Mouse (Mus musculus) cerebellum, adult 18-20 months (tissue): ENCODE measurements around the gene Adam1b.
A peak's percentile ranks its signal among the peaks of the same experiment; 100 is the strongest.

Experiments
- DNase-seq, 2 experiments: peaks; one replicate each; pipeline ENCODE4 v3.0.0; 2021

The Adam1b gene

DNA sequence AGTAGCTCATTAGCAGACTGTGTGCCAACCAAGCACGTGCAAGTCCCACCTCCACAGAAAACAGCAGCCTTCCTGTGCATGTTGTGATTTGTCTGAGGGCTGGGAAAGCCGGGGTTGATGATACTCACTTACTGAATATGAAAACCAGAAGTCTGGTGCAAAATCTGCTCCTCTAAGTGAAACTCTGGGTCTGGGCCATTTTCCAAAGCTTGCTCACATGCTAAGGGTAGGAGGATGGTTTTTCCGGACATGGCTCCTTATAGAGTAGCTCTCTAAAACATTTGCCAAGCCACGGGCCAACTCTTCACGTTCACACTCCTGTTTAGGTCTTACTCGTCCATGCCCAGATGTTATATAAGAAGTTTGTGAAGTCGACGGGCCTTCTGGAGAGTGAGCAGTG, 9.9 kb downstream of the Adam1b start:
- no peak for DNase-seq

DNA sequence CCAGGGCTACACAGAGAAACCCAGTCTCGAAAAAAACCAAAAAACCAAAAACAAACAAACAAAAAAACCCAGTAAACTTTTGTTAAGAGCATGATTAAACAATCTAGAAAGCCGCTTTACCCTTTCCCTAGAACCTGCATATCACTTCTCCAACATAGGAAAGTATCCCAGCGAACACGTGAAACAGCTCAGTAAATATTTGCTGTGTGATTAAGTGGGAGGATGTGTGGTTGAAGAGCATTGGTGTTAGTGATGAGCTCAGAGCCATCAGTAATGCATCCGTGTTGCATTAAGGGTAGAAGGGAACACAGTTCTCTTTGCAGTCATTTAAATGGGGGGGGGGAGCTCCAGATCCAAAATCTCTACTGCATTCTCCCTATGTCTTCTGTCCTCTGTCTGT, 18.4 kb downstream of the Adam1b start:
- DNase-seq: no peak

DNA sequence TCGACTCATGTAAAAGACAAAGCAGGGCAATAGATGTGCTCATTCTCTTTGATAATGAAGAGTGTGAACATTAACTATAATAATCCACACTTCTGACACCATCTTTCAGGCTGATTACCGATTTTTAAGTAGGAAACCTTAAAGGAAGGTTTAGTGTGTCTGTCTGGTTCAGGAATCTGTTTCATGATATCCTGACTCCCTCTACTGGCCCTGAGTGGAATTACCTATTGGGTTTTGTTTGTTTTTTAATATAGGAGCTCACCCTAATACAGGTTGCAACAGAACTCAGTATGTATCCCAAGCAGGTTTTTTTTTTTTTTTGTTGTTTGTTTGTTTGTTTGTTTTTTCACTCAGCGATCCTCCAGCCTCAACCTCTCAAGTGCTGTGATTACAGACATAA, 25.6 kb downstream of the Adam1b start:
- peak; percentile 36 to 48 for DNase-seq

DNA sequence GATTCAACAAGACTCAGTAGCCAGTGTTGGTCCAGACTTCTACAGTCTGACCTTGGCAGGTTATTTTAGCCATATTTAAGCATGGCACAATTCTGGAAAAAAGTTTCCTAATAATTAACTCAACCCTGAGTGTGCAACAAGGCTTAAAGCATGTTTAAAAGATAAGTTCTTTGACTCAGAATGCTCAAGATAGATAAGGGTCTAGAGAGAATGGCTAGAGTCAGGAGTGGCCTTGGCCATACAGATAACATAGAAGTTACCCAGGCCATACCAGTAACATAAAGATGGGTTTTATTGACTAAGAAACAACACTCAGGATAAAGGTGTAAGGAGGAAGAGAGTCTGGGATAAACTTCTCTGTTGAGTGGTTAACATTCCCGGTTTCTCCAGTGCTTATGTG, 27.2 kb downstream of the Adam1b start:
- no peak for DNase-seq

DNA sequence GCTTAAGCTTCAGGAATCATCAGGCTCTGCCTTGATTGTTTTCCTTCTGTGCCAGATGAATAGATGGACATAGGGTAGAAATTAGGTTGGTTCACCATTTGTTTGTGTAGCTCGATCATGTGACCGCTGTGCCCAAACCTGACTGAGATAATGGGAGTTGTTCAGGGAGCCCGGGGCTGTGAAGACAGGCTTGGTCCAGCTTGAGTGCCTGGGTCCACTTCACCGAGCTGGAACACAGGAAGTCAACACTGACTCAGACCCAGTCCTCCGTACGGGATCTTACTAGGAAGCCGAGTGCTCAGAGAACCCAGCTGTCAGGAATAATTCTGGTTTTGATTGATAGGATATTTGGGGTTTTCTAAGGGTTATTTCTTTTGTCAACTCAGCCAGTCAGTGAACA, 28.6 kb downstream of the Adam1b start:
- no peak for DNase-seq

DNA sequence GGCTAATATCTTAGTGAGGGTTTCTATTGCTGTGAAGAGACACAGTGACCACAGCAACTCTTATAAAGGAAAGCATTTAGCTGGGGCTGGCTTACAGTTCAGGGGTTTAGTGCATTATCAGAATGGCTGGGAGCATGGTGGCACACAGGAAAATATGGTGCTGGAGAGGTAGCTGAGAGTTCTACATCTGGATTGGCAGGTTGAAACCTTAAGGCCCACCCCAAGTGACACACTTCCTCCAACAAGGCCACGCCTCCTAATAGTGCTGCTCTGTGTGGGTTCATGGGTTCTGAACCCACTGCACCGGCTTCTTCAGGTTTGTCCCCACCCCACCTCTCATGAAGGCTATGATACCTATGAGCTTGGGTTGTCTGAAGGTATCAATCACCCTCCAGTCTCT, 30.8 kb downstream of the Adam1b start:
- no peak for DNase-seq

DNA sequence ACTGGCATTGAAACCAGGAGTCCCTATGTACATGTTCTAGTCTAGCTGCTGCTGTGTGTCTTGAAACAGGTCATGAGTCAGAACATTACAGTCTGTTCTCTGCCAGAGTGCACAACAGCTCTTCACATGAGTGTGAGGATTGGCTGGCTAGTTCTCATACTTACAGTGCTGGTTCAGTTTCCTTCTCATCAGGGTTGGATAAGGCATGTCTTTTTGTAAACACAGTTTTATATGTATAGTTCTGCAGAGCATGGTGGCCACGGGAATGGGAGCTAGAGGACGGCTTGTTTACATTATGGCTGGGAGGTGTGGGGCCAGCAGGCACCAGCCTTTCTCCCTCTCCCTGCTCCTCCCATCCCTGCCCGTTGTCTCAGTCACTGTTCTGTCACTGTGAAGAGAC, 33.7 kb downstream of the Adam1b start:
- DNase-seq: no peak

DNA sequence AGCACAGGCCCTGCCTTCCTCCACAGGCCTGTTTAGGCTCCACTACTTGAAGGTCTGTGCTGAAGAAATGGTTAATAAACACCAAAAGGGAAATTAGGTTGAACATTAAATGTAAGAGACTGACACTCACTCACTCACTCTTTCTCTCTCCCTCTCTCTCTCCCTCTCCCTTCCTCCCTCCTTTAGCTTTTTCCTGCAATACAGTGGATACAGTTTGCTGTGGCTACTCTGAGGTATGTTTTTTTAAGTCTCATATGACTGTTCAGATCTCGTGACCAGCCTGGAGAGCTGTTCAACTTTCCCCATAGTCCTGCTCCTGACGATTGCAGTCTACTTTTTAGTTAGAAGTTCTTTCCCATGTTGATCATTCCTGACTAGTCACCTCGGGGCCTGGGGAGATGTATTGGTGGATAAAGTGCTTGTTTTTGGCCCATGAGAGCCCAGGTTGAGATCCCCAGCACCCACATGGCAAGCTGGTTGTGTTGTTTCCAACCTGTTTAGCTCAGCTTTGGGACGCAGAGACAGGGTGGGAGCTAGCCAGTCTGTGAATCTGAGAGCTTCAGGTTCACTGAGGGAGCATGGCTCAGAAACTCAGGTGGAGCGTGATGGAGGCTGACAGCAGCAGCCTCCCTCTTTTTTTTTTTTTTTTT, 39.5 kb downstream of the Adam1b start:
- no peak for DNase-seq

DNA sequence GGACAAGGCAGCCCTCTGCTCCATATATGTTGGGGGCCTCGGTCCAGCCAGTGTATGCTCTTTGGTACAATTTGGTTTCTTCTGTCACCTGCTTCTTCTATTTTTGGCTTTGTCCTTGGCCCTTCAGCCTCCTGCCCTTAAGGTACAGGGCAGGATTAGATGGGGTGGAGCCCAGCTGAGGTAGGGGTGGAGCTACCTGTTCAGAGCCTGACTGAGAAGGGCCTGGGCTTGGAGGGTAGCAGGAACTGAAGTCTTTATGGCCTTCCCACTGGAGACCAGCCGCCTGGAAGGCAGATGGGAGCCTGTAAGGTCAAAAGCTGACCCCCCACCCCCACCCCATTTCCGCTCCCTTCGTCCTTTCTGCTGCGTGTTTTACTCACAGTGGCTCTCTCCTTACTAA, 40.3 kb downstream of the Adam1b start:
- no peak for DNase-seq

DNA sequence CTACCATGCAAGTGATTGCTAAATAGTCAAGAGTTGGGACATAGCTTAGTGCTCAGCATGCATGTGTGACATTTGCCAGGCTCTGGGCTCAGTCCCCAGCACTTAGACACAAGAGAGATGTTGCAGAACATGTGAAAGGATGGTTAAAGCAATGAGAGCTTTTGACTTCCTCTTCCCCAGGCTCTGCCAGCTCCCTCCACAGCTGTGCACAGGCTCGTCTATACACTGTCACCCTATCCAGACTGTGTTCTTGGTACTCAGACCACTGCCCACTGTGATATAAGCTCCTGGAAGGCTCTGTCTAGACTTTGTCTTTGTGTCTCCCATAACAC, 41.1 kb downstream of the Adam1b start:
- DNase-seq: no peak

DNA sequence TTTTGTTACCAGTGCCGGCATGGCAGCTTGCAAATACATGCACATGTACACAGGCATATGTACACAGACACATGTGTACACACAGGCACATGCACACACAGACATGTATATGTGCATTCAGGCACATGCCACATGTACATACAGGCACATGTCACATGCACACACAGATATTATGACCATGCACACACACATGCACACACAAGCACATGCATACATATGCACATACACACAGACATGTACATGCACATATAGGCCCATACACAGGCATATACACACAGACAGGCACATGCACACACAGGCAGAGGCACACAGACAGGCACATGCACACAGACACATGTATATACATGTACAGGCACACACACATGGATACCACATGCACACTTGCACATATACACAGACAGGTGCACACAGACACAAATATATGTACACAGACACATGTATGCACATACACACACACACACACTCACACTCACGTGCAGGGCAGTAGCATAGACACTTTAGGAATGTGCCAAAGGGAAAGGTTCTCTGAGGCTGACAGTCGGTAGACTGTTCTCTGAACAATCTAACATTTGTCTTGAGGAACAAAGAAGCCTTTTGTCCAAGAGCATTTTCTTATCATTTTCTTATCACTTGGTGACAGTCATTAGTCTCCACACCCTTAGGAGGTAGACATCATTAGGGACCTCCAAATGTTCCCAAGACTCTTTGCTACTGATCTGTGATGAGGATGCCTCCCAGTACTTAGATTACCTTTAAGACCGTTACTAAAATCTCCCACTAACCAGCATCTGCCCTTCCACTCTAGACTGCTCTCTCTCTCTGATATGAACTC, 41.7 kb downstream of the Adam1b start:
- DNase-seq: no peak

DNA sequence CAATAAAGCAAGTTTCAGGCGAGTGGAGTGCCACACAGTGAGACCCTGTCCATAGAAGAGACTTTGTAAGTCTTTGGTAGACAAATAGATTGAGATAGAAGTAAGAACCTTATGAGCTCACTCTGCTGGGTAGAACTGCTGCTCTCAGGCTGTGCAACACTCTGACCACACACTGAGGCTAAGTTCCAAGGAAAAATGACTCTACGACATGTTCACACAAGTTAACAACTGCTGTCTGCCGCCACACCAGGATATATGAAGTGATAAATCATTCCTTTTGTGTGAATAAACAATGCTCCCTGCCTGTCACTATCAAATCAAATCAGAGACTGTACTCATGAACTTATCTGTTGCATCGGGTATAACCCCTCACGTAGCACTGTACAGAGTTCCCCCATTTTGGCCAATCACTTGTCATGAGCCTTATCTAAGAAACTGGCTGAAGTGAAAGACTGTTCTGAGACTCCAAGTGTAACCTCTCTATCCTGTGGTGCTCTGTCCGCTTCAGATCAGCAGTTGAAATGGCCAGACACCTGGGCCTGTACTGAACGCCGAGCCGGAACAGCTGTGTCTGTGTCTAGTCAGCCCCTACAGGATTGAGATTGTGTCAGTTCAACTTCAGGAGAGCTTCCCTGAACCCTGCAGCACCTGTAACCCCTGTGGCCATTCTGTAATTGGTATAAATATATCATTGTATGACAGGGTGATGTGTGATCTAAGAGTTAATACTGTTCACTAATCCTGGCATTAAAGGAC, 47.5 kb downstream of the Adam1b start:
- DNase-seq: no peak

DNA sequence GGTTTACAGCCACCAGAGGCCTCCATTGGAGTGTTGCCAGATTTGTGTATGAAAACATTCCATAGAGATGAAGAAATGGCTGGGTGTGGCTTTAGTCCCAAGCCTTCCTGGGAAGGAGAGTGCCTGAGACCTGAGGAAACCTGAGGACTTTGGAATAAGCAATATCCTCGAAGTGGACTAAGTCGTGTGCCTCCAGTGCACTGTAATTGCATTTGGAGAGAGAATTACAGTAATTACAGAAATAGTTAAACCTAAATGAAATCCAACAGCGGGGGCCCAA, 48.8 kb downstream of the Adam1b start:
- DNase-seq: no peak

DNA sequence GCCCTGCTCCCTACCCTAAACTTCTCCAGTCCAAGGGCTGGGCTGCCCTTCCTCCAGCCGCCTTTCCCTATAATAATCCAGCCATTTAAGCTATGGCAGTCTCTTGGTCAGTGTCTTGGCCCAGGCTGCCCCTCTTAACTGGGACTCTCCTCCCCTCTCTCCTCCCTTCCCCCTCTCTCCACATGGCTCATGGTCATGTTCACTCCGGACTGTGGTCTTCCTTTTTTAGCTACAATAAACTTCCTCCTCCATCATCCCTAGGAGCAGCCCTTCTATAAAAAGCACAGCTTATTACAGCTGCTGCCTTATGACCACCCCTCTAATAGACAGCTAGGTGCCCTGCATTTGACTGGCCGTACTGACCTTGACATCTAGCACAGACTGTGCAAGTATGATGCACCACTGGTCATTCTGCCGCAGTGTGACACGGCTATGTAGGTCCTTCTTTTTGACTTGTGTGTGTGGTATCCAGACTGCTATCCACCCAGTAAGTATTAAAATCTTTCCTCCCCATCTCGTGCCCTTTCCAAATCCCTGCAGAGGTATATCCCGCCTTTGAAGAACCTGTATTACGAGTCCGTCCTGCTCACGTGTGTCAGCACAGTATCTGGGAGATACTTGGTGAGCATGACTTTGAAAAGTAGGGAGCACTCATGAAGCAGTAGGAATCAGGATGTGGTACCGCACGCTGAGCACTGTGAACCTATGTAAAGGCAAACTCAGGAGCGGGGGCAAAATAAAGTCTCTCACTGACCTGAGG, 49.3 kb downstream of the Adam1b start:
- DNase-seq: no peak

DNA sequence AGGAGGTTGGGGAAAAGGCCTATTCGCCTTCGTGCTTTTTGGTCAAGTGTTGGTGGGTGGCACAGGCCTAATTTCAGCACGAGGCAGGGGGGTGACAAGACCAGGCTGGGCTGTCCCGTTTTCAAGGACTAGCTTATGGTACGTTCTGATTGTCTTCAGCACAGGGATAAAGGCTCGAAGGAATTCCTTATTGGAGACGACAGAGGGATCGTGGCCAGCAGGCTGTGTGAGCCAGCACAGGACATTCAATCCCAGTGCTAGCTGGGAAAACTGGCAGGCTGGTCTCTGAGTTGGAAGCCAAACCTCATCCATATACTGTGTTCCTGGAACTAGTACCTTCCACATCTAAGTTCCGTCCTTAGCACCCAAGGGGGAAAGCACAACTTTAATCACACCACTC, 50.3 kb downstream of the Adam1b start:
- peak; percentile 56 to 60 for DNase-seq

DNA sequence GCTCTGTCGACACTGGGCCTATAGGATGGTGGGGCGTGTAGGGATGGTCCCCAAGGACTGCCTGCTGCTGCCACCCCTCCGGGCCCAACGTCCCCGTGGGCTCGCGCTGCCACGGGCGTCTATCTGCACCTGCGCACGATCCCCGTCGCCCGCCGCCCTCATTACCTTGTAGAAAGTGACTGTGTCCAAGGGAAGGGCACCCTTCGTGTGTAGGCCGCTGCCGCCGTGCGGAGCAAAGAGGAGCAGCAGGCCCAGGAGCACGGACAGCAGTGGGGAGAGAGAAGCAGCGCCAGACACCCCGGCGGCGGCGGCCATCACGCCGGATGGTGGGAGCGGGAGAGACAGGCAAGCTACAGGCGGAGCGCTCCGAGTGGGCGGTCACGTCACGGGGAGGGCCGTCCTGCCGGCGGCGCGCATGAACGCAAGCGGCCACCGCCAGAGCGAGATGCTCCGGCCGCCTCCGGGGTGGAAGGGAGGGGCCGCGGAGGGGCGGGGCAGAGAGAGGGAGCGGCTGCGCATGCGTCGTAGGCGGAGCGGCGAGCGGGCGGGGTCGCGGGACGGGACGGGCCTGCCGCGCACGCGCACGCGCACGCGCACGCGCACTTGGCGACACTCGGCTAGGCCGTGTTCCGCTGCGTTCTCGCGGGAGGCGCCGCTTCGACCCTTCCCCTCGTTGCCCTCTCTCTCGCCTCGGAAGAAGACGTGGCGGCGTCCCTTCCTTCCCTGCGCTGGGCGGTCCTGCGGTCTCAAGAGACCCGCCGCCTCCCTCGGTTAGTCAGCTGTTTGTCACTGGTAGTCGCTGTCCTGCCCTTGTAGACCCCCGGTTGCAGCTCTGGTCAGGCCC, 51.0 kb downstream of the Adam1b start, which contains the start of gene Erp29:
Gene Erp29, minus strand, starts transcription at position 481 of the 844 bp plus-strand sequence.
- DNase-seq: peak; percentile 98 to 99

DNA sequence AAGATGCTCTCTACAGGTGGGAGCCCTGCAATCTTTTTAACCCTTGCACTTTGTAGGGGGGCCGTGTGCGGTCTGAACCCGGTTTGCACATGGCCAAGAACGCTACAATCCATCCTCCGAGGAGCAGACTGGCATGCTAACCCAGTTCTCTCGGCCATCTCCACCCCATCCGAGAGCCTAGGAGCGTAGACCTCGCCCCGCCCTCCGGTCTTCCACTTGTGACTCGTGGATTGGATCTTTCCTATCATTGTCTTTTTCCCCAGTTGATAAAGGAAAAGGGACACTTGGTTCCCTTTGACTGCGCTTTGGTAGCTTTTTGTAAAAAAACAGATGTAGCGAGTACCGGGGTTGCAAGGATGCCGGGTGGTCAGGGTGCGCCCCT, 51.6 kb downstream of the Adam1b start, which contains the start of gene Tmem116:
Gene Tmem116, plus strand, starts transcription at position 250 of the 382 bp plus-strand sequence.
- DNase-seq: peak; percentile 55 to 59

DNA sequence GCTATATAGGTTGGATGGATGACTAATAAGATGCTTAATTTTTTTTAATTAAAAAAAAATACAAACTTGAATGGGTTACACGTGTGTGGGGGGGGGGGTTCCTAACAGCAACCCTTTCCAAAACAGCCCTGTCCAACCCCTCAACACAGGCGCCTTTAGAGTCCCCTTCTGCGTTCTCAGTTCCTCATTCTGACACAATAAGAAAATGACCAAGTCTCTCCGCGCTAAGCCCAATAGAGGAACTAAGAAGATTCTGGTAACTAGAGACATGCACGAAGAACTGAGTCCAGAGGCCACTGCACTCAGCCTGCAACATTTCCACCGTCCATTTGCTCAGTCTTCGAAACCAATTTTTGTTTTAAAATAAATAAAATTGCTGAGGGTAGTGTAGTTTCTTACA, 52.0 kb downstream of the Adam1b start:
- DNase-seq: no peak

DNA sequence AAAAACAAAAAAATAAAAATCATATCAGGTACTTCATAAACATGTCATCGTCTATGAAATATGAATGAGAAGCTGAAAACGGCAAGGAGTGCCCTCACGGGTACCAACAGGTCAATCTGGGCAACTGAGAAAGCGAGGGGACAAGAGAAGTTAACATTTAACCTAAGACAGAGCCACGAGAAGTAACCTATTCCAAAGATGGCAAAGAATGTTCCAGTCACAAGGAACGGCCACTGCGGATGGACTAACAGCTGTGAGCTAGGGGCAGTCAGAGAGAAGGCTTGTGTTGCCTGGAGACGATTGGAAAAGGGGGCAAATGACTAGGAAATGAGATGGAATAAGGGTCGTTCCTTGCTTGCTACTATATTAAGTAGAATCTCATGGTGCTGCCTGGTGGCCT, 52.8 kb downstream of the Adam1b start:
- DNase-seq: no peak
